Mouse (Mus musculus): ENCODE data around the gene Scmh1. TPM values are rescaled to one million over a fixed set of nuclear protein-coding genes. Genes with fewer than 3 reads are reported as not detected.

Scmh1 gene
- total RNA-seq, 2 experiments from 2014 or later, result 37.7 to 39.7 TPM

GRCm38 (mm10) chr4:120523092-120523491 is 118.0 kb downstream of the Scmh1 start:
- no peak for DNase-seq
- intact Hi-C loops (cut with DNase I), result no loop called here

GRCm38 (mm10) chr4:120528171-120528570 is 123.1 kb downstream of the Scmh1 start:
- intact Hi-C loops (cut with DNase I), result no loop called here
- DNase-seq, result no peak

- intact Hi-C loops (cut with DNase I), result no loop called here
- DNase-seq, result no peak
Measured at GRCm38 (mm10) chr4:120531986-120532385, 126.9 kb downstream of the Scmh1 start, which contains the start of gene Slfnl1. Gene Slfnl1, plus strand, starts transcription at chr4:120532231.

GRCm38 (mm10) chr4:120538664-120539063 is 133.6 kb downstream of the Scmh1 start:
- intact Hi-C loops (cut with DNase I), result no loop called here
- no peak for DNase-seq

- no peak for DNase-seq
- intact Hi-C loops (cut with DNase I), result no loop called here
Measured at GRCm38 (mm10) chr4:120544896-120545295, 139.8 kb downstream of the Scmh1 start.

DNA sequence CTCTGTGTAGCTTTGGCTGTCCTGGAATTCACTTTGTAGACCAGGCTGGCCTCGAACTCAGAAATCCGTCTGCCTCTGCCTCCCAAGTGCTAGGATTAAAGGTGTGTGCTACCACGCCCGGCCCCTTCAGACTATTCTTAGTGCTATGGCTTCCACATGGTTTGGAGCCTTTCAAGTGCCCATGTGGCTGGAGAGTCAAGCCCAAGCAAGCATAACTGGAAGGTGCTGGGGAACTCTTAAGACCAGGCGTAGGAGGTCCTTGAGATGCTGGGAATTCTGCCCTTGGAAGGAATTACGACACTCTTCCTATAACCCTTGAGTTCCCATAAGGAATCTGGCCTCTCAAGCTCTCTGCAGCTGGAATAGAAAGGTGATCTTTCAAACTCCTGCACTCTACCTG is 151.5 kb downstream of the Scmh1 start:
- intact Hi-C loops (cut with DNase I), result no loop called here
- no peak for DNase-seq

DNA sequence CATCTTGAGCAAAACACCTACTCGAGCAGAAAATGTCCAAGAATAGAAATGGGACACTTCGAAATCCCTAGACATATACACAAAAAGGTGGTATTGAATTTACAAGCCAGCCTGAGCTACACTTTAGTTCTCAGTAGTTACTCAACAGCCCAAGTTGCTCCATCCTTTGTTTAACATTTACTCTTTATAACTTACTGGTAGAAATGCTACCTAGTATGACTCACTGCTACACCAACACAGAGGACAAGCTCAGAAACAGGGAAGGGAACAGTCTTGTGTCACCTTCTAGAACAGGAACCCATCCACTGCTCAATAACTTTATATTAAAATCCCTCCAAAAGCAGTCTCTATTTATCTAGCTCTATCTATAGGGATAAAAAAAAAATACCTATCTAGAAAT is 160.6 kb downstream of the Scmh1 start:
- intact Hi-C loops (cut with DNase I), result no loop called here
- DNase-seq, result no peak

- intact Hi-C loops (cut with DNase I), result no loop called here
- DNase-seq, result no peak
Measured at GRCm38 (mm10) chr4:120568005-120568404, 162.9 kb downstream of the Scmh1 start.

GRCm38 (mm10) chr4:120569025-120569424 is 163.9 kb downstream of the Scmh1 start:
- DNase-seq, result no peak
- intact Hi-C loops (cut with DNase I), result no loop called here

DNA sequence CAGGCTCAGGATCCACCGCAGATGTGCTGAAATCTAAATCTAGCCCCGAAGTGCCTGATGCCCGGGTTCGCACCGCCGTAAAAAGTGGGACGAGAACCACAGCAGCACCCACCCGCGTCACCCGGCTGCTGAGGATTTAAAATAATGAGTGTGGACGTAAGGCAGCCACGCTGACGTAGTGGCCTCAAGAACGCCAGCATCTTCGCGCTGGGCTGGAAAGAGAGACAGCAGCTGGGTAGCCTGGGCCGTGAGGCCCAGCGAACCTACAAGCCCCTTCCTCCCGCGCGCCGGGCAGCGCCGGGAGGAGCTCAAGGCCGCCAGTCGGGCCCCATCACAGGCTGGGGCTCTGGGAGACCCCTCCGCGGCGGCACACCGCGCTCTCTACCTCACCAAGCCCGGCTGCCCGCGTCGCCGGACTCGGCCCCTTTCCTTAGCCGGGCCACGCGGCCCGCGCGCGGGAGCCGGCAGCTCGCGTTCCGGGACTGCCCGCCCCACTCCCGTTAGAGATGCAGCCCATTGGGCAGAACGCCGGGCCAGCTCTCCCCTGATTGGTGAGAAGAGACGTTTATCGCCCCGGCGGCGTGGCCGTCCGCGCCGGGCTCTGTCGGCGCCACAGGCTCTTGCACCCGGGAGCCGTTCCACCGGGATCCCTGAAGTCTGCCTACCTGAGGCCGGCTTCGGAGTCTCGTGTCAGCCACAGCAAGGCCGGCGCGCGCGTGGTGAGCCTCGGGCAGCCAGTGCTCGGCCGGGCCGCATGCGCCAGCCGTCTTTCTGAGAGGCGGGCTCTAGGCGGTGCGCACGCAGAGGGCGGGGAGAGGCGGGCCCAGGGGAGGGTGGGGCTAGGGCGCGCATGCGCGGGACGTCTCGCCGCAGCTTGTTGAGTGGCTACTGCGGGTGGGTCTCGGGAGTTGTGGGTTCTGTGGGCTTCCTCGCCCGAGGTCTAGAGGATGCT is 164.7 kb downstream of the Scmh1 start, which contains the start of gene Ctps:
TSS of gene Ctps (minus strand) at position 791 of the 952 bp plus-strand sequence.
- peak; percentile 95 for DNase-seq
- intact Hi-C loops (cut with DNase I), result no loop called here

GRCm38 (mm10) chr4:120570438-120571069 is 165.5 kb downstream of the Scmh1 start:
- no peak for DNase-seq
- intact Hi-C loops (cut with DNase I), result no loop called here

GRCm38 (mm10) chr4:120571070-120571464 is 166.0 kb downstream of the Scmh1 start:
- DNase-seq, result no peak
- intact Hi-C loops (cut with DNase I), result no loop called here

GRCm38 (mm10) chr4:120571691-120572090 is 166.6 kb downstream of the Scmh1 start:
- DNase-seq, result no peak
- intact Hi-C loops (cut with DNase I), result no loop called here

Other genes starting within 250 kb of the Scmh1 start
- not detected for gene Edn2, start 244.1 kb upstream of the Scmh1 start, total RNA-seq (2021)
- gene Foxo6, start 117.9 kb upstream of the Scmh1 start, total RNA-seq (2021), result 1 to 10 TPM; 6.4 to 8.2 TPM
- gene Slfnl1, start 127.0 kb downstream of the Scmh1 start, total RNA-seq (2021), result under 1 TPM in 1 of 2 experiments, not detected in 1; 0.15 TPM
- 10 to 100 TPM; 12.5 to 12.9 TPM for gene Ctps, start 165.0 kb downstream of the Scmh1 start, total RNA-seq (2021)
- not detected for gene Gm8439, start 183.5 kb downstream of the Scmh1 start, total RNA-seq (2021)